Mouse (Mus musculus) mature B cell (primary cell): Measurements from ENCODE around the gene Faf1.
"Not testable (repeated sequence)": the region's sequence is repeated elsewhere in the genome, so short reads cannot be mapped to it uniquely, and the experiment has no call there.

Experiments
- in situ Hi-C: fragments of 300-500 bp; cut with MboI; formaldehyde crosslinking; loops from 2 replicates; pipeline ENCODE4 v1.14.3; 2019

Faf1 gene

GRCm38 (mm10) chr4:109665101-109665981 lies 11.0 kb upstream of the Faf1 start:
- in situ Hi-C loops, result loop anchor here (25.0 kb wide), 1 partner anchor 828 kb away; the partner anchor contains the start of genes A730015C16Rik, Btf3l4, Kti12 and Txndc12

GRCm38 (mm10) chr4:109665982-109666460 lies 10.4 kb upstream of the Faf1 start:
- in situ Hi-C loops, result loop anchor here (25.0 kb wide), 1 partner anchor 829 kb away; the partner anchor contains the start of genes A730015C16Rik, Btf3l4, Kti12 and Txndc12

- in situ Hi-C loops, result loop anchor here (25.0 kb wide), 1 partner anchor 829 kb away; the partner anchor contains the start of genes A730015C16Rik, Btf3l4, Kti12 and Txndc12
Measured at GRCm38 (mm10) chr4:109666461-109667269, 9.7 kb upstream of the Faf1 start, which contains the start of gene Cdkn2c. TSS of gene Cdkn2c (minus strand) at chr4:109667189.

GRCm38 (mm10) chr4:109667518-109667917 lies 8.9 kb upstream of the Faf1 start:
- in situ Hi-C loops, result loop anchor here (25.0 kb wide), 1 partner anchor 830 kb away; the partner anchor contains the start of genes A730015C16Rik, Btf3l4, Kti12 and Txndc12

GRCm38 (mm10) chr4:109670213-109670612 lies 6.2 kb upstream of the Faf1 start:
- in situ Hi-C loops, result loop anchor here (25.0 kb wide), 1 partner anchor 833 kb away; the partner anchor contains the start of genes A730015C16Rik, Btf3l4, Kti12 and Txndc12

- in situ Hi-C loops, result loop anchor here (25.0 kb wide), 1 partner anchor 835 kb away; the partner anchor contains the start of genes A730015C16Rik, Btf3l4, Kti12 and Txndc12
Measured at GRCm38 (mm10) chr4:109671941-109672340, 4.4 kb upstream of the Faf1 start.

- in situ Hi-C loops, result loop anchor here (25.0 kb wide), 1 partner anchor 837 kb away; the partner anchor contains the start of genes A730015C16Rik, Btf3l4, Kti12 and Txndc12
Measured at GRCm38 (mm10) chr4:109674097-109674496, 2.3 kb upstream of the Faf1 start.

- in situ Hi-C loops, result no loop called here
Measured at GRCm38 (mm10) chr4:109677221-109677620, 833 bp downstream of the Faf1 start.

GRCm38 (mm10) chr4:109683561-109683960 lies 7.2 kb downstream of the Faf1 start:
- in situ Hi-C loops, result no loop called here

GRCm38 (mm10) chr4:109692674-109693073 lies 16.3 kb downstream of the Faf1 start:
- in situ Hi-C loops, result no loop called here

- in situ Hi-C loops, result not testable (repeated sequence)
Measured at GRCm38 (mm10) chr4:109700727-109701126, 24.3 kb downstream of the Faf1 start.

- in situ Hi-C loops, result no loop called here
Measured at GRCm38 (mm10) chr4:109703568-109703967, 27.2 kb downstream of the Faf1 start.

- in situ Hi-C loops, result no loop called here
Measured at GRCm38 (mm10) chr4:109705349-109705748, 29.0 kb downstream of the Faf1 start.

GRCm38 (mm10) chr4:109719281-109719680 lies 42.9 kb downstream of the Faf1 start:
- in situ Hi-C loops, result no loop called here

GRCm38 (mm10) chr4:109729281-109729680 lies 52.9 kb downstream of the Faf1 start:
- in situ Hi-C loops, result loop anchor here (10.0 kb wide), 1 partner anchor 224 kb away; no protein-coding TSS in a partner anchor

- in situ Hi-C loops, result no loop called here
Measured at GRCm38 (mm10) chr4:109735754-109736153, 59.4 kb downstream of the Faf1 start.

GRCm38 (mm10) chr4:109743984-109744383 lies 67.6 kb downstream of the Faf1 start:
- in situ Hi-C loops, result no loop called here

GRCm38 (mm10) chr4:109759031-109759430 lies 82.6 kb downstream of the Faf1 start:
- in situ Hi-C loops, result no loop called here

- in situ Hi-C loops, result no loop called here
Measured at GRCm38 (mm10) chr4:109759901-109760300, 83.5 kb downstream of the Faf1 start.

- in situ Hi-C loops, result no loop called here
Measured at GRCm38 (mm10) chr4:109760501-109760900, 84.1 kb downstream of the Faf1 start.

GRCm38 (mm10) chr4:109762768-109763501 lies 86.5 kb downstream of the Faf1 start:
- in situ Hi-C loops, result no loop called here
